Mouse (Mus musculus) intestine, embryonic 15.5 days (tissue): ENCODE data around the gene Rpap1. TPM values are rescaled to one million over a fixed set of nuclear protein-coding genes. Genes with fewer than 3 reads are reported as not detected.
"Not testable (repeated sequence)": the region's sequence is repeated elsewhere in the genome, so short reads cannot be mapped to it uniquely, and the experiment has no call there.

Source experiments
- ATAC-seq: fragments of 200-750 bp; cut with Nextera tagmentation; 2 replicates; pipeline ENCODE4 v1.8.0; 2017; ENCODE audit warnings: moderate TSS enrichment, moderate library complexity
- H3K27ac ChIP-seq: fragments of 300-500 bp; sonication (generic); 2 replicates; pipeline ENCODE4 v1.5.1; 2015; ENCODE audit warnings: mild to moderate bottlenecking, inconsistent platforms
- H3K27me3 ChIP-seq: fragments of 300-500 bp; sonication (generic); replicated peaks from 2 replicates; pipeline ENCODE4 v1.6.1; 2015; ENCODE audit warnings: inconsistent platforms
- H3K36me3 ChIP-seq: fragments of 300-500 bp; sonication (generic); 2 replicates; pipeline ENCODE4 v1.6.1; 2015; ENCODE audit warnings: inconsistent platforms
- H3K4me1 ChIP-seq: fragments of 300-500 bp; sonication (generic); replicated peaks from 2 replicates; pipeline ENCODE4 v1.6.1; 2015; ENCODE audit warnings: inconsistent platforms
- H3K4me2 ChIP-seq: fragments of 300-500 bp; sonication (generic); replicated peaks from 2 replicates; pipeline ENCODE4 v1.6.1; 2015; ENCODE audit warnings: mild to moderate bottlenecking, inconsistent platforms
- H3K4me3 ChIP-seq: fragments of 300-500 bp; sonication (generic); replicated peaks from 2 replicates; pipeline ENCODE4 v1.5.1; 2015; ENCODE audit warnings: inconsistent platforms
- H3K9ac ChIP-seq: fragments of 300-500 bp; sonication (generic); 2 replicates; pipeline ENCODE4 v1.6.1; 2015; ENCODE audit warnings: inconsistent platforms
- H3K9me3 ChIP-seq: fragments of 300-500 bp; sonication (generic); 2 replicates; pipeline ENCODE4 v1.6.1; 2016; ENCODE audit warnings: inconsistent platforms
- WGBS: fragments of 180-500 bp; shearing (Covaris S2); methylation state at CpG from one replicate; pipeline ENCODE4 v1.1.7; 2015; 5-methylcytosine and 5-hydroxymethylcytosine counted together
- polyA plus RNA-seq: library from polyadenylated mRNA; unstranded; fragments of >200 nt; fragmentation: Nextera tagmentation; extraction: Ambion mirVana; gene quantifications from 2 replicates; pipeline ENCODE4 v1.2.1, GENCODE M21; 2015

The Rpap1 gene
- polyA plus RNA-seq, 1 experiment from 2014 or later, result 24.2 TPM

- Histone ChIP-seq H3K4me2 (peak overlapping the region; percentile 100), H3K9me3 (no peaks in the 10 kb centered on the region), H3K4me1 (peaks cover 24% of the 10 kb centered on the region), H3K27ac (peak overlapping the region; percentile 83), H3K9ac (no peak overlapping the region), H3K27me3 (peaks cover 19% of the 10 kb centered on the region), H3K4me3 (peak overlapping the region; percentile 74), H3K36me3 (no peaks in the 10 kb centered on the region)
- peak; percentile 86 for ATAC-seq
- 8% methylated on average over 46 of the region's 46 CpGs for WGBS
Measured at GRCm38 (mm10) chr2:119744163-119745111, 42.9 kb downstream of the Rpap1 start.

GRCm38 (mm10) chr2:119743808-119744162 is 43.6 kb downstream of the Rpap1 start:
- 6% methylated on average over 22 of the region's 22 CpGs for WGBS
- ATAC-seq, result peak; percentile 15
- Histone ChIP-seq H3K4me2 (peak overlapping the region; percentile 100), H3K9me3 (no peaks in the 10 kb centered on the region), H3K4me1 (peaks cover 24% of the 10 kb centered on the region), H3K36me3 (no peaks in the 10 kb centered on the region), H3K4me3 (peak overlapping the region; percentile 74), H3K9ac (0 out of 2 replicates have a peak overlapping the region, but pooled peaks have one; percentile 64), H3K27me3 (peaks cover 16% of the 10 kb centered on the region), H3K27ac (peak overlapping the region; percentile 83)

- no peaks in the 10 kb centered on the region for H3K36me3 ChIP-seq
- peak overlapping the region; percentile 83 for H3K27ac ChIP-seq
- peak overlapping the region; percentile 100 for H3K4me2 ChIP-seq
- H3K27me3 ChIP-seq, result peaks cover 16% of the 10 kb centered on the region
- no peak for ATAC-seq
- WGBS, result 8% methylated on average over 31 of the region's 31 CpGs
- H3K4me1 ChIP-seq, result peaks cover 24% of the 10 kb centered on the region
- peak overlapping the region; percentile 74 for H3K4me3 ChIP-seq
- no peaks in the 10 kb centered on the region for H3K9me3 ChIP-seq
- H3K9ac ChIP-seq, result peak overlapping the region; percentile 64
Measured at GRCm38 (mm10) chr2:119743176-119743807, 44.0 kb downstream of the Rpap1 start.

- Histone ChIP-seq H3K36me3 (no peaks in the 10 kb centered on the region), H3K27me3 (peaks cover 16% of the 10 kb centered on the region), H3K4me2 (peak overlapping the region; percentile 100), H3K9me3 (no peaks in the 10 kb centered on the region), H3K4me1 (peaks cover 24% of the 10 kb centered on the region), H3K4me3 (peak overlapping the region; percentile 74), H3K27ac (peak overlapping the region; percentile 88), H3K9ac (peak overlapping the region; percentile 64)
- ATAC-seq, result peak; percentile 10; the same call in 1 of the 2 replicates
- under 1% methylated on average over 69 of the region's 70 CpGs for WGBS
Measured at GRCm38 (mm10) chr2:119742461-119743175, 44.7 kb downstream of the Rpap1 start.

GRCm38 (mm10) chr2:119741581-119742411 is 45.5 kb downstream of the Rpap1 start, which contains the start of gene Itpka:
TSS of gene Itpka (plus strand) at chr2:119742337.
- H3K27me3 ChIP-seq, result peaks cover 18% of the 10 kb centered on the region
- no peaks in the 10 kb centered on the region for H3K9me3 ChIP-seq
- H3K9ac ChIP-seq, result peak within 1 kb of the TSS; percentile 64
- ATAC-seq, result peak; percentile 74
- peak within 1 kb of the TSS; percentile 74 for H3K4me3 ChIP-seq
- peak within 1 kb of the TSS; percentile 88 for H3K27ac ChIP-seq
- H3K4me2 ChIP-seq, result peak within 1 kb of the TSS; percentile 100
- no peaks in the 10 kb centered on the region for H3K36me3 ChIP-seq
- peaks cover 24% of the 10 kb centered on the region for H3K4me1 ChIP-seq
- under 1% methylated on average over 49 of the region's 53 CpGs for WGBS

GRCm38 (mm10) chr2:119740567-119740966 is 46.8 kb downstream of the Rpap1 start:
- no peak for ATAC-seq
- H3K27ac ChIP-seq, result no peak overlapping the region
- peak overlapping the region; percentile 100; the same call in 1 of the 2 replicates for H3K4me2 ChIP-seq
- no peak overlapping the region for H3K9ac ChIP-seq
- H3K36me3 ChIP-seq, result no peaks in the 10 kb centered on the region
- peaks cover 18% of the 10 kb centered on the region for H3K27me3 ChIP-seq
- no peaks in the 10 kb centered on the region for H3K9me3 ChIP-seq
- no peak overlapping the region for H3K4me3 ChIP-seq
- H3K4me1 ChIP-seq, result peaks cover 24% of the 10 kb centered on the region
- 30% methylated on average over 2 of the region's 2 CpGs for WGBS

GRCm38 (mm10) chr2:119737124-119737523 is 50.2 kb downstream of the Rpap1 start:
- Histone ChIP-seq H3K27me3 (0 out of 2 replicates have a peak, but pooled peaks cover 3% of the 10 kb centered on the region), H3K4me2 (no peak overlapping the region), H3K4me3 (no peak overlapping the region), H3K36me3 (peaks cover 9% of the 10 kb centered on the region; the same call in 1 of the 2 replicates), H3K9ac (no peak overlapping the region), H3K9me3 (no peaks in the 10 kb centered on the region), H3K4me1 (peaks cover 8% of the 10 kb centered on the region; the same call in 1 of the 2 replicates), H3K27ac (no peak overlapping the region)
- no peak for ATAC-seq
- WGBS, result 28% methylated on average over 12 of the region's 12 CpGs

GRCm38 (mm10) chr2:119730735-119731134 is 56.6 kb downstream of the Rpap1 start:
- no peak overlapping the region for H3K27ac ChIP-seq
- no peak for ATAC-seq
- H3K9ac ChIP-seq, result no peak overlapping the region
- peaks cover 32% of the 10 kb centered on the region for H3K36me3 ChIP-seq
- no peaks in the 10 kb centered on the region for H3K9me3 ChIP-seq
- no peaks in the 10 kb centered on the region for H3K27me3 ChIP-seq
- H3K4me3 ChIP-seq, result no peak overlapping the region
- H3K4me2 ChIP-seq, result no peak overlapping the region
- H3K4me1 ChIP-seq, result no peaks in the 10 kb centered on the region
- WGBS, result 71% methylated on average over 4 of the region's 4 CpGs

GRCm38 (mm10) chr2:119727762-119728416 is 59.4 kb downstream of the Rpap1 start:
- ATAC-seq, result no peak
- Histone ChIP-seq H3K27me3 (no peaks in the 10 kb centered on the region), H3K9ac (no peak overlapping the region), H3K4me2 (no peak overlapping the region), H3K36me3 (peaks cover 38% of the 10 kb centered on the region), H3K9me3 (no peaks in the 10 kb centered on the region), H3K27ac (no peak overlapping the region), H3K4me1 (no peaks in the 10 kb centered on the region), H3K4me3 (no peak overlapping the region)
- 85% methylated on average over 3 of the region's 3 CpGs for WGBS

- WGBS, result 94% methylated on average over 8 of the region's 8 CpGs
- H3K4me1 ChIP-seq, result no peaks in the 10 kb centered on the region
- no peaks in the 10 kb centered on the region for H3K9me3 ChIP-seq
- H3K27me3 ChIP-seq, result no peaks in the 10 kb centered on the region
- no peak overlapping the region for H3K27ac ChIP-seq
- peaks cover 43% of the 10 kb centered on the region for H3K36me3 ChIP-seq
- H3K4me2 ChIP-seq, result no peak overlapping the region
- ATAC-seq, result no peak
- no peak overlapping the region for H3K4me3 ChIP-seq
- no peak overlapping the region for H3K9ac ChIP-seq
Measured at GRCm38 (mm10) chr2:119721070-119721469, 66.3 kb downstream of the Rpap1 start.

- not testable (repeated sequence) for H3K4me1 ChIP-seq, H3K27me3 ChIP-seq, ATAC-seq, H3K27ac ChIP-seq, H3K4me2 ChIP-seq, H3K9ac ChIP-seq, H3K9me3 ChIP-seq, H3K4me3 ChIP-seq
- WGBS, result 90% methylated on average over 2 of the region's 2 CpGs
- peaks cover 22% of the 10 kb centered on the region for H3K36me3 ChIP-seq
Measured at GRCm38 (mm10) chr2:119715868-119716267, 71.5 kb downstream of the Rpap1 start.
